Mouse (Mus musculus) heart, adult 2 months (tissue): ENCODE data around the gene Olfr1246. TPM values are rescaled to one million over a fixed set of nuclear protein-coding genes. Genes with fewer than 3 reads are reported as not detected.
"Not testable (repeated sequence)": the region's sequence is repeated elsewhere in the genome, so short reads cannot be mapped to it uniquely, and the experiment has no call there.

ENCODE experiments used
- DNase-seq, 2 experiments: peaks; one replicate each; pipeline ENCODE4 v3.0.0; 2021
- H3K27ac ChIP-seq: fragments of 200-600 bp; 2 replicates; pipeline ENCODE4 v1.8.1; 2022
- H3K27me3 ChIP-seq: fragments of 200-500 bp; 2 replicates; pipeline ENCODE4 v1.6.1; 2012; ENCODE audit warnings: mild to moderate bottlenecking, low read length, inconsistent platforms, mixed read lengths; ENCODE audit not compliant: control insufficient read depth, insufficient read depth
- H3K36me3 ChIP-seq: fragments of 200-500 bp; 2 replicates; pipeline ENCODE4 v1.6.1; 2012; ENCODE audit warnings: low read length, inconsistent platforms; ENCODE audit not compliant: control insufficient read depth, insufficient read depth
- H3K4me1 ChIP-seq: fragments of 200-500 bp; 2 replicates; pipeline ENCODE4 v1.6.1; 2011; ENCODE audit warnings: low read length; ENCODE audit not compliant: control insufficient read depth, insufficient read depth
- H3K4me3 ChIP-seq: fragments of 200-600 bp; 2 replicates; pipeline ENCODE4 v1.8.1; 2022
- H3K79me2 ChIP-seq: fragments of 200-500 bp; replicated peaks from 2 replicates; pipeline ENCODE4 v1.6.1; 2012; ENCODE audit warnings: mild to moderate bottlenecking, inconsistent platforms, low read length, moderate library complexity, mixed read lengths; ENCODE audit not compliant: control insufficient read depth, insufficient read depth
- H3K9ac ChIP-seq: fragments of 200-500 bp; 2 replicates; pipeline ENCODE4 v1.6.1; 2012; ENCODE audit warnings: low read depth, mild to moderate bottlenecking, control low read depth, inconsistent platforms, low read length, mixed read lengths
- CTCF ChIP-seq: fragments of 200-600 bp; IDR thresholded peaks from 2 replicates; pipeline ENCODE4 v1.8.1; 2022; ENCODE audit warnings: antibody characterized with exemption, mild to moderate bottlenecking, moderate library complexity
- EP300 ChIP-seq: fragments of 200-500 bp; IDR thresholded peaks from 2 replicates; pipeline ENCODE4 v1.6.1; 2011; ENCODE audit warnings: low read depth, low read length, control low read depth; ENCODE audit not compliant: insufficient read depth
- POLR2A ChIP-seq: fragments of 200-500 bp; IDR thresholded peaks from 2 replicates; pipeline ENCODE4 v1.6.1; 2011; ENCODE audit warnings: mild to moderate bottlenecking, low read depth, low read length, control low read depth; ENCODE audit not compliant: insufficient read depth
- WGBS: fragments of 180-500 bp; shearing (Covaris S2); methylation state at CpG from one replicate; pipeline ENCODE4 v1.1.7; 2018; 5-methylcytosine and 5-hydroxymethylcytosine counted together
- intact Hi-C: fragments of 180-260 bp; cut with DNase I; formaldehyde crosslinking; loops from one replicate; pipeline ENCODE4 v1.15.1; 2025
- long read RNA-seq: library from polyadenylated mRNA; stranded (forward); transcript quantifications from one replicate; pipeline ENCODE4 v2.0.0, GENCODE M21; 2021
- polyA plus RNA-seq: library from polyadenylated mRNA; depleted of rRNA; stranded (reverse); fragments of >200 nt; gene quantifications from 2 replicates; pipeline ENCODE4 v1.2.3, GENCODE M21; 2012; rRNA removed
- total RNA-seq, 2 experiments: library from RNA; stranded (reverse); gene quantifications; 2 replicates each; pipeline ENCODE4 v1.2.3; 2021

Gene Olfr1246
- not detected for total RNA-seq
- polyA plus RNA-seq, result not detected in 2 replicates
- long read RNA-seq, result 0 reads

GRCm38 (mm10) chr2:89593057-89593456 lies at the start of gene Olfr1246:
Gene Olfr1246, minus strand, starts transcription at chr2:89593157.
- intact Hi-C loops, result no loop called here
- TF ChIP-seq POLR2A (no peak), CTCF (no peak), EP300 (no peak)
- Histone ChIP-seq H3K9ac (no peak within 1 kb of the TSS), H3K36me3 (no peaks in the 10 kb centered on the region), H3K79me2 (no peaks in the 10 kb centered on the region), H3K27me3 (no peaks in the 10 kb centered on the region), H3K27ac (no peak within 1 kb of the TSS), H3K4me1 (no peaks in the 10 kb centered on the region), H3K4me3 (no peak within 1 kb of the TSS)
- DNase-seq, result no peak
- WGBS, result 55% methylated on average over 2 of the region's 2 CpGs

GRCm38 (mm10) chr2:89634883-89635282 lies 41.9 kb upstream of the Olfr1246 start, which contains the start of gene Olfr1249:
Gene Olfr1249, minus strand, starts transcription at chr2:89634983.
- H3K4me3 ChIP-seq, result no peak within 1 kb of the TSS
- H3K79me2 ChIP-seq, result no peaks in the 10 kb centered on the region

DNA sequence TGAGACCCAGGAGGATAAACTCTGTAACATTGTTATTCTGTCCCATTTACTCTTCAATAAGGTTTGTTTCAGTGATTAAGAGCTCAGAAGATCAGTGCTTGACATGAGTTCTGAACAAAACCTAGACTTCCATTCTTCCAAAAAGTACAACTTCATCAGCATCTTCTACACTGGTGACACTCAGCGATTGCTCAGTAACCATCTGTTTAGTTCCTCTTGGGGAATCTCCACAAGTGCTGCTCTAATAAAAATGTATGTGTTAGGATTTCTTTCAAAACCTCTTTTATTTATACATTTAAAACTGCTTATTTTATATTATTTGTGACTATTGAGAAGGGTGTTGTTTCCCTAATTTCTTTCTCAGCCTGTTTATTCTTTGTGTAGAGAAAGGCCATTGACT lies 25.2 kb upstream of the Olfr1246 start, which contains the start of gene Olfr1248:
Olfr1248 (minus strand) TSS at position 101 of the 400 bp plus-strand sequence.
- WGBS, result 82% methylated on average over 1 of the region's 1 CpGs
- H3K27me3 ChIP-seq, DNase-seq, H3K9ac ChIP-seq, H3K27ac ChIP-seq, intact Hi-C loops, H3K4me1 ChIP-seq, H3K79me2 ChIP-seq, H3K36me3 ChIP-seq, H3K4me3 ChIP-seq: not testable (repeated sequence)

More at GRCm38 (mm10) chr2:89634883-89635282, 41.9 kb upstream of the Olfr1246 start, which contains the start of gene Olfr1249:
- WGBS, result 81% methylated on average over 2 of the region's 2 CpGs
- Histone ChIP-seq H3K36me3 (no peaks in the 10 kb centered on the region), H3K27me3 (no peaks in the 10 kb centered on the region), H3K27ac (no peak within 1 kb of the TSS), H3K9ac (no peak within 1 kb of the TSS), H3K4me1 (no peaks in the 10 kb centered on the region)
- DNase-seq, result no peak
- no peak for TF ChIP-seq EP300
- TF ChIP-seq CTCF, result no peak
- no peak for TF ChIP-seq POLR2A
- intact Hi-C loops, result no loop called here

DNA sequence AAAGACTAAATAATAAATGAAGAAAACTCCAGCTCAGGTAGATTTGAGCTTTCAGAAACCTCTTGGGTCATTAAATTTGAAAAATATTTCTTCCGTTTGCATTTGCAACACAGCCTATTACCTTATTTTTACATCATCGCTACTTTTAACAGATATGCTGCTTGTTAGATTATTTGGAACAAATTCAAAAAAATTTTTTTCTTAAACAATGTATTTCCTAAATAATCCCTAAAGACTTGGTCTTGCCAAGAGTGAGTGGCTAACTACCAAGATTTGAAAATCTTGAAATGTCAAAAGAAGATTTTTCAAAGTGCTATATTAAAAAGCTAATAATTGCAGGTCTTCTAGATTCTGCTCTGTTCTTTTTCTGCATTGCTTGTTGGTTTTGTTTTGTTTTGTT lies 21.1 kb upstream of the Olfr1246 start, which contains the start of gene Olfr1247:
Olfr1247 (minus strand) TSS at position 101 of the 400 bp plus-strand sequence.
- Histone ChIP-seq H3K79me2 (no peaks in the 10 kb centered on the region), H3K4me1 (no peaks in the 10 kb centered on the region), H3K36me3 (no peaks in the 10 kb centered on the region), H3K9ac (no peak within 1 kb of the TSS), H3K27me3 (no peaks in the 10 kb centered on the region), H3K4me3 (no peak within 1 kb of the TSS), H3K27ac (no peak within 1 kb of the TSS)
- intact Hi-C loops, result no loop called here
- no peak for DNase-seq
- no peak for TF ChIP-seq POLR2A
- no peak for TF ChIP-seq EP300
- no peak for TF ChIP-seq CTCF
- 69% methylated on average over 2 of the region's 2 CpGs for WGBS

DNA sequence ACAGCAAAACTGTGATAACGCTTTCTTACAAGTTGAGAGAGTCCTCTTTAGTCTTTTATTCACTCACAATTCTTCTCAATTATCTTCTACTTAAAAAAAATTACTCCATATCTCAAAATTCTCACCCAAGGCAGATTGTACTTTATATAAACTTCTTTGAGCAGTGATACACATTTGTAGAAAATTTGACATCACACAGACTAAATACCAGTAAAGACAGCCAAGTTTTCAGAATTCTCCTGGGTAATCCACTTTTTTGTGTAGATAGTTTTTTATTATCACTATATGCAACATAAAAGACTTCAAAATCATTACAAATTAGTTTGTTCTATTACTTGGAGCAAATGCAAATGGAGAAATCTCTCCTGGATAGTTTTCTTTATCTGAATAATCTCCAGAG lies 14.6 kb downstream of the Olfr1246 start, which contains the start of gene Olfr1245:
Olfr1245 (minus strand) TSS at position 101 of the 400 bp plus-strand sequence.
- DNase-seq, result no peak
- Histone ChIP-seq H3K4me1 (no peaks in the 10 kb centered on the region), H3K27me3 (no peaks in the 10 kb centered on the region), H3K27ac (no peak within 1 kb of the TSS), H3K4me3 (no peak within 1 kb of the TSS), H3K9ac (no peak within 1 kb of the TSS), H3K36me3 (no peaks in the 10 kb centered on the region), H3K79me2 (no peaks in the 10 kb centered on the region)
- intact Hi-C loops, result no loop called here
- TF ChIP-seq CTCF, result no peak
- WGBS, result 72% methylated on average over 1 of the region's 1 CpGs

GRCm38 (mm10) chr2:89562706-89563105 lies 30.3 kb downstream of the Olfr1246 start:
- H3K36me3 ChIP-seq, intact Hi-C loops, H3K27ac ChIP-seq, H3K79me2 ChIP-seq, H3K4me3 ChIP-seq, DNase-seq, H3K27me3 ChIP-seq, H3K9ac ChIP-seq, H3K4me1 ChIP-seq: not testable (repeated sequence)
- 53% methylated on average over 2 of the region's 2 CpGs for WGBS

- Histone ChIP-seq H3K4me1 (no peaks in the 10 kb centered on the region), H3K4me3 (no peak overlapping the region), H3K9ac (no peak overlapping the region), H3K36me3 (no peaks in the 10 kb centered on the region), H3K27ac (no peak overlapping the region), H3K27me3 (no peaks in the 10 kb centered on the region), H3K79me2 (no peaks in the 10 kb centered on the region)
- intact Hi-C loops, result no loop called here
- 50% methylated on average over 2 of the region's 2 CpGs for WGBS
- no peak for DNase-seq
- TF ChIP-seq POLR2A (no peak), CTCF (peak; percentile 26)
These were observed 48.4 kb downstream of the Olfr1246 start for GRCm38 (mm10) chr2:89544516-89544915.
